Mouse (Mus musculus) hindbrain, embryonic 16.5 days (tissue): ENCODE results near the gene Slc16a3. TPM values are rescaled to one million over a fixed set of nuclear protein-coding genes. Genes with fewer than 3 reads are reported as not detected.

Source experiments
- ATAC-seq: fragments of 200-750 bp; cut with Nextera tagmentation; 2 replicates; pipeline ENCODE4 v1.8.0; 2017; ENCODE audit warnings: moderate TSS enrichment, moderate library complexity
- H3K27ac ChIP-seq: fragments of 300-500 bp; sonication (generic); 2 replicates; pipeline ENCODE4 v1.5.1; 2014; ENCODE audit warnings: low read depth, mild to moderate bottlenecking, control low read depth, low read length, moderate library complexity
- H3K27me3 ChIP-seq: fragments of 300-500 bp; sonication (generic); replicated peaks from 2 replicates; pipeline ENCODE4 v1.6.1; 2014; ENCODE audit warnings: low read length; ENCODE audit not compliant: control insufficient read depth, insufficient read depth
- H3K36me3 ChIP-seq: fragments of 300-500 bp; sonication (generic); 2 replicates; pipeline ENCODE4 v1.6.1; 2014; ENCODE audit warnings: mild to moderate bottlenecking, low read length, moderate library complexity, mixed read lengths; ENCODE audit not compliant: control insufficient read depth, insufficient read depth
- H3K4me1 ChIP-seq: fragments of 300-500 bp; sonication (generic); 2 replicates; pipeline ENCODE4 v1.6.1; 2014; ENCODE audit warnings: low read depth, low read length; ENCODE audit not compliant: control insufficient read depth, insufficient read depth
- H3K4me2 ChIP-seq: fragments of 300-500 bp; sonication (generic); 2 replicates; pipeline ENCODE4 v1.6.1; 2014; ENCODE audit warnings: mild to moderate bottlenecking, low read length, control low read depth, moderate library complexity
- H3K4me3 ChIP-seq: fragments of 300-500 bp; sonication (generic); 2 replicates; pipeline ENCODE4 v1.5.1; 2014; ENCODE audit warnings: mild to moderate bottlenecking, low read length, control low read depth, moderate library complexity
- H3K9ac ChIP-seq: fragments of 300-500 bp; sonication (generic); 2 replicates; pipeline ENCODE4 v1.6.1; 2014; ENCODE audit warnings: low read depth, mild to moderate bottlenecking, control low read depth, low read length, moderate library complexity
- H3K9me3 ChIP-seq: fragments of 300-500 bp; sonication (generic); 2 replicates; pipeline ENCODE4 v1.6.1; 2014; ENCODE audit warnings: mild to moderate bottlenecking, low read length, moderate library complexity; ENCODE audit not compliant: control insufficient read depth
- WGBS: fragments of 180-500 bp; shearing (Covaris S2); extraction: QIAGEN DNeasy Blood & Tissue Kit; methylation state at CpG from one replicate; pipeline ENCODE4 v1.1.7; 2014; 5-methylcytosine and 5-hydroxymethylcytosine counted together
- polyA plus RNA-seq: library from polyadenylated mRNA; unstranded; fragments of >200 nt; fragmentation: Nextera tagmentation; extraction: Ambion mirVana; gene quantifications from 2 replicates; pipeline ENCODE4 v1.2.1, GENCODE M21; 2015

Slc16a3 gene
- polyA plus RNA-seq, 1 experiment from 2014 or later = 11.5 TPM

GRCm38 (mm10) chr11:120954936-120955335 lies 6.7 kb downstream of the Slc16a3 start:
- WGBS = 88% methylated on average over 5 of the region's 5 CpGs
- H3K9ac ChIP-seq = no peak overlapping the region
- no peak for ATAC-seq
- peaks cover 11% of the 10 kb centered on the region for H3K4me1 ChIP-seq
- H3K9me3 ChIP-seq = no peaks in the 10 kb centered on the region
- H3K4me3 ChIP-seq = no peak overlapping the region
- no peak overlapping the region for H3K4me2 ChIP-seq
- peaks cover 6% of the 10 kb centered on the region for H3K27me3 ChIP-seq
- no peak overlapping the region for H3K27ac ChIP-seq
- H3K36me3 ChIP-seq = peaks cover 18% of the 10 kb centered on the region

GRCm38 (mm10) chr11:120955701-120956100 lies 7.4 kb downstream of the Slc16a3 start:
- no peak for ATAC-seq
- no peak overlapping the region for H3K27ac ChIP-seq
- H3K4me3 ChIP-seq = no peak overlapping the region
- no peaks in the 10 kb centered on the region for H3K9me3 ChIP-seq
- peaks cover 8% of the 10 kb centered on the region for H3K4me1 ChIP-seq
- no peak overlapping the region for H3K9ac ChIP-seq
- no peaks in the 10 kb centered on the region for H3K27me3 ChIP-seq
- 85% methylated on average over 8 of the region's 8 CpGs for WGBS
- H3K4me2 ChIP-seq = no peak overlapping the region
- H3K36me3 ChIP-seq = peaks cover 18% of the 10 kb centered on the region

GRCm38 (mm10) chr11:120957052-120957451 lies 8.8 kb downstream of the Slc16a3 start:
- H3K9ac ChIP-seq = no peak overlapping the region
- no peak for ATAC-seq
- H3K4me3 ChIP-seq = no peak overlapping the region
- no peak overlapping the region for H3K27ac ChIP-seq
- H3K27me3 ChIP-seq = no peaks in the 10 kb centered on the region
- H3K4me1 ChIP-seq = no peaks in the 10 kb centered on the region
- H3K36me3 ChIP-seq = peaks cover 18% of the 10 kb centered on the region
- 74% methylated on average over 8 of the region's 8 CpGs for WGBS
- no peaks in the 10 kb centered on the region for H3K9me3 ChIP-seq
- no peak overlapping the region for H3K4me2 ChIP-seq

GRCm38 (mm10) chr11:120957731-120958257 lies 9.5 kb downstream of the Slc16a3 start:
- Histone ChIP-seq H3K4me2 (no peak overlapping the region), H3K36me3 (peaks cover 25% of the 10 kb centered on the region), H3K9me3 (no peaks in the 10 kb centered on the region), H3K27ac (0 out of 2 replicates have a peak overlapping the region, but pooled peaks have one; percentile 7), H3K27me3 (no peaks in the 10 kb centered on the region), H3K4me1 (no peaks in the 10 kb centered on the region), H3K4me3 (no peak overlapping the region), H3K9ac (no peak overlapping the region)
- ATAC-seq = no peak
- 69% methylated on average over 15 of the region's 15 CpGs for WGBS

GRCm38 (mm10) chr11:120959066-120959465 lies 10.8 kb downstream of the Slc16a3 start:
- H3K4me1 ChIP-seq = no peaks in the 10 kb centered on the region
- no peak overlapping the region for H3K4me3 ChIP-seq
- H3K9me3 ChIP-seq = no peaks in the 10 kb centered on the region
- no peak overlapping the region for H3K27ac ChIP-seq
- ATAC-seq = no peak
- no peaks in the 10 kb centered on the region for H3K27me3 ChIP-seq
- H3K36me3 ChIP-seq = peaks cover 37% of the 10 kb centered on the region
- no peak overlapping the region for H3K9ac ChIP-seq
- no peak overlapping the region for H3K4me2 ChIP-seq
- WGBS = 94% methylated on average over 14 of the region's 18 CpGs

GRCm38 (mm10) chr11:120959564-120959963 lies 11.3 kb downstream of the Slc16a3 start:
- H3K27ac ChIP-seq = no peak overlapping the region
- H3K9ac ChIP-seq = no peak overlapping the region
- no peak for ATAC-seq
- no peaks in the 10 kb centered on the region for H3K4me1 ChIP-seq
- no peaks in the 10 kb centered on the region for H3K27me3 ChIP-seq
- H3K4me3 ChIP-seq = no peak overlapping the region
- no peak overlapping the region for H3K4me2 ChIP-seq
- H3K9me3 ChIP-seq = no peaks in the 10 kb centered on the region
- 81% methylated on average over 3 of the region's 3 CpGs for WGBS
- peaks cover 39% of the 10 kb centered on the region for H3K36me3 ChIP-seq

GRCm38 (mm10) chr11:120960248-120960647 lies 12.0 kb downstream of the Slc16a3 start:
- Histone ChIP-seq H3K4me1 (no peaks in the 10 kb centered on the region), H3K27ac (no peak overlapping the region), H3K9ac (no peak overlapping the region), H3K36me3 (peaks cover 44% of the 10 kb centered on the region), H3K4me3 (no peak overlapping the region), H3K9me3 (no peaks in the 10 kb centered on the region), H3K27me3 (no peaks in the 10 kb centered on the region), H3K4me2 (no peak overlapping the region)
- no peak for ATAC-seq
- 79% methylated on average over 1 of the region's 1 CpGs for WGBS

GRCm38 (mm10) chr11:120961594-120961993 lies 13.3 kb downstream of the Slc16a3 start:
- Histone ChIP-seq H3K9ac (no peak overlapping the region), H3K4me1 (no peaks in the 10 kb centered on the region), H3K9me3 (no peaks in the 10 kb centered on the region), H3K4me3 (no peak overlapping the region), H3K27me3 (no peaks in the 10 kb centered on the region), H3K27ac (no peak overlapping the region), H3K36me3 (peaks cover 44% of the 10 kb centered on the region), H3K4me2 (no peak overlapping the region)
- ATAC-seq = no peak
- WGBS = 90% methylated on average over 7 of the region's 7 CpGs

- H3K4me3 ChIP-seq = no peak overlapping the region
- H3K4me1 ChIP-seq = no peaks in the 10 kb centered on the region
- 94% methylated on average over 13 of the region's 13 CpGs for WGBS
- ATAC-seq = no peak
- no peaks in the 10 kb centered on the region for H3K27me3 ChIP-seq
- H3K4me2 ChIP-seq = no peak overlapping the region
- H3K9me3 ChIP-seq = no peaks in the 10 kb centered on the region
- H3K36me3 ChIP-seq = peaks cover 47% of the 10 kb centered on the region
- no peak overlapping the region for H3K9ac ChIP-seq
- no peak overlapping the region for H3K27ac ChIP-seq
These were observed 13.9 kb downstream of the Slc16a3 start for GRCm38 (mm10) chr11:120962050-120962771.
